Mouse (Mus musculus): ENCODE measurements around the gene Bcl7c. TPM values are rescaled to one million over a fixed set of nuclear protein-coding genes. Genes with fewer than 3 reads are reported as not detected.

Gene Bcl7c
- polyA plus RNA-seq, 1 experiment from 2014 or later: 52.2 TPM

- 77% methylated on average over 9 of the region's 9 CpGs for WGBS
- peak; percentile 79; the same call in 1 of the 2 replicates for ATAC-seq
- Histone ChIP-seq H3K9me3 (no peaks in the 10 kb centered on the region), H3K4me3 (replicated peaks) (no peak overlapping the region), H3K27me3 (no peaks in the 10 kb centered on the region), H3K36me3 (no peaks in the 10 kb centered on the region), H3K4me1 (replicated peaks) (peaks cover 6% of the 10 kb centered on the region), H3K9ac (replicated peaks) (peak overlapping the region; percentile 24; the same call in 1 of the 2 replicates), H3K4me2 (replicated peaks) (no peak overlapping the region), H3K27ac (peak overlapping the region; percentile 54)
These were observed 33.3 kb downstream of the Bcl7c start for GRCm38 (mm10) chr7:127675391-127675811.

GRCm38 (mm10) chr7:127674977-127675376, 33.8 kb downstream of the Bcl7c start:
- no peaks in the 10 kb centered on the region for H3K36me3 ChIP-seq
- no peaks in the 10 kb centered on the region for H3K27me3 ChIP-seq
- no peak overlapping the region for H3K4me3 ChIP-seq (replicated peaks)
- H3K27ac ChIP-seq: peak overlapping the region; percentile 54
- no peaks in the 10 kb centered on the region for H3K9me3 ChIP-seq
- no peak overlapping the region for H3K4me2 ChIP-seq (replicated peaks)
- H3K9ac ChIP-seq (replicated peaks): peak overlapping the region; percentile 24; the same call in 1 of the 2 replicates
- peaks cover 6% of the 10 kb centered on the region for H3K4me1 ChIP-seq (replicated peaks)
- peak; percentile 88 for ATAC-seq
- WGBS: under 1% methylated on average over 5 of the region's 5 CpGs

GRCm38 (mm10) chr7:127672776-127673175, 36.0 kb downstream of the Bcl7c start:
- H3K36me3 ChIP-seq: no peaks in the 10 kb centered on the region
- 83% methylated on average over 4 of the region's 4 CpGs for WGBS

GRCm38 (mm10) chr7:127671880-127672774, 36.6 kb downstream of the Bcl7c start:
- peaks cover 6% of the 10 kb centered on the region for H3K4me1 ChIP-seq (replicated peaks)
- WGBS: 89% methylated on average over 11 of the region's 11 CpGs

More at GRCm38 (mm10) chr7:127672776-127673175, 36.0 kb downstream of the Bcl7c start:
- Histone ChIP-seq H3K4me2 (replicated peaks) (no peak overlapping the region), H3K9me3 (no peaks in the 10 kb centered on the region), H3K9ac (replicated peaks) (no peak overlapping the region), H3K4me1 (replicated peaks) (peaks cover 6% of the 10 kb centered on the region), H3K27me3 (no peaks in the 10 kb centered on the region), H3K4me3 (replicated peaks) (no peak overlapping the region), H3K27ac (no peak overlapping the region)
- ATAC-seq: no peak

GRCm38 (mm10) chr7:127667171-127667570, 41.6 kb downstream of the Bcl7c start:
- no peaks in the 10 kb centered on the region for H3K9me3 ChIP-seq
- WGBS: 87% methylated on average over 8 of the region's 8 CpGs
- H3K4me2 ChIP-seq (replicated peaks): no peak overlapping the region
- peaks cover 28% of the 10 kb centered on the region for H3K36me3 ChIP-seq
- no peak overlapping the region for H3K27ac ChIP-seq
- H3K9ac ChIP-seq (replicated peaks): no peak overlapping the region
- H3K4me1 ChIP-seq (replicated peaks): no peaks in the 10 kb centered on the region
- H3K27me3 ChIP-seq: no peaks in the 10 kb centered on the region
- ATAC-seq: no peak
- H3K4me3 ChIP-seq (replicated peaks): no peak overlapping the region

More at GRCm38 (mm10) chr7:127671880-127672774, 36.6 kb downstream of the Bcl7c start:
- no peak overlapping the region for H3K4me2 ChIP-seq (replicated peaks)
- no peaks in the 10 kb centered on the region for H3K9me3 ChIP-seq
- no peaks in the 10 kb centered on the region for H3K27me3 ChIP-seq
- H3K9ac ChIP-seq (replicated peaks): no peak overlapping the region
- H3K36me3 ChIP-seq: no peaks in the 10 kb centered on the region
- ATAC-seq: no peak
- H3K27ac ChIP-seq: no peak overlapping the region
- no peak overlapping the region for H3K4me3 ChIP-seq (replicated peaks)

- no peaks in the 10 kb centered on the region for H3K9me3 ChIP-seq
- no peak overlapping the region for H3K4me2 ChIP-seq (replicated peaks)
- H3K4me1 ChIP-seq (replicated peaks): no peaks in the 10 kb centered on the region
- H3K27me3 ChIP-seq: no peaks in the 10 kb centered on the region
- no peak for ATAC-seq
- H3K36me3 ChIP-seq: peaks cover 28% of the 10 kb centered on the region
- 89% methylated on average over 13 of the region's 13 CpGs for WGBS
- H3K4me3 ChIP-seq (replicated peaks): no peak overlapping the region
- no peak overlapping the region for H3K27ac ChIP-seq
- H3K9ac ChIP-seq (replicated peaks): no peak overlapping the region
These were observed 42.1 kb downstream of the Bcl7c start for GRCm38 (mm10) chr7:127666679-127667078.

GRCm38 (mm10) chr7:127666066-127666654, 42.6 kb downstream of the Bcl7c start:
- 95% methylated on average over 6 of the region's 6 CpGs for WGBS

GRCm38 (mm10) chr7:127662926-127663325, 45.8 kb downstream of the Bcl7c start:
- no peak for ATAC-seq
- 90% methylated on average over 6 of the region's 6 CpGs for WGBS
- H3K9me3 ChIP-seq: no peaks in the 10 kb centered on the region
- H3K9ac ChIP-seq (replicated peaks): no peak overlapping the region
- no peak overlapping the region for H3K27ac ChIP-seq
- no peaks in the 10 kb centered on the region for H3K4me1 ChIP-seq (replicated peaks)
- H3K27me3 ChIP-seq: no peaks in the 10 kb centered on the region
- H3K4me3 ChIP-seq (replicated peaks): no peak overlapping the region
- peaks cover 32% of the 10 kb centered on the region for H3K36me3 ChIP-seq
- H3K4me2 ChIP-seq (replicated peaks): no peak overlapping the region

More at GRCm38 (mm10) chr7:127666066-127666654, 42.6 kb downstream of the Bcl7c start:
- H3K4me2 ChIP-seq (replicated peaks): no peak overlapping the region
- peaks cover 28% of the 10 kb centered on the region for H3K36me3 ChIP-seq
- H3K4me1 ChIP-seq (replicated peaks): no peaks in the 10 kb centered on the region
- H3K27ac ChIP-seq: no peak overlapping the region
- no peak overlapping the region for H3K4me3 ChIP-seq (replicated peaks)
- H3K9me3 ChIP-seq: no peaks in the 10 kb centered on the region
- ATAC-seq: no peak
- H3K9ac ChIP-seq (replicated peaks): no peak overlapping the region
- no peaks in the 10 kb centered on the region for H3K27me3 ChIP-seq

- H3K27me3 ChIP-seq: no peaks in the 10 kb centered on the region
- H3K9ac ChIP-seq (replicated peaks): no peak overlapping the region
- no peak overlapping the region for H3K27ac ChIP-seq
- H3K4me3 ChIP-seq (replicated peaks): no peak overlapping the region
- H3K9me3 ChIP-seq: no peaks in the 10 kb centered on the region
- WGBS: 86% methylated on average over 6 of the region's 6 CpGs
- no peak for ATAC-seq
- H3K36me3 ChIP-seq: peaks cover 32% of the 10 kb centered on the region
- no peak overlapping the region for H3K4me2 ChIP-seq (replicated peaks)
- no peaks in the 10 kb centered on the region for H3K4me1 ChIP-seq (replicated peaks)
These were observed 46.9 kb downstream of the Bcl7c start for GRCm38 (mm10) chr7:127661833-127662232.

- 85% methylated on average over 3 of the region's 3 CpGs for WGBS
- no peaks in the 10 kb centered on the region for H3K9me3 ChIP-seq
- peaks cover 23% of the 10 kb centered on the region for H3K36me3 ChIP-seq
- H3K4me3 ChIP-seq (replicated peaks): no peak overlapping the region
- ATAC-seq: no peak
- no peak overlapping the region for H3K4me2 ChIP-seq (replicated peaks)
- no peak overlapping the region for H3K27ac ChIP-seq
- no peaks in the 10 kb centered on the region for H3K27me3 ChIP-seq
- no peak overlapping the region for H3K9ac ChIP-seq (replicated peaks)
- no peaks in the 10 kb centered on the region for H3K4me1 ChIP-seq (replicated peaks)
These were observed 47.9 kb downstream of the Bcl7c start for GRCm38 (mm10) chr7:127660882-127661281.

GRCm38 (mm10) chr7:127656946-127657345, 51.8 kb downstream of the Bcl7c start:
- peaks cover 3% of the 10 kb centered on the region; the same call in 1 of the 2 replicates for H3K4me1 ChIP-seq (replicated peaks)
- no peak overlapping the region for H3K4me2 ChIP-seq (replicated peaks)
- no peak overlapping the region for H3K27ac ChIP-seq
- WGBS: 32% methylated on average over 4 of the region's 4 CpGs
- no peaks in the 10 kb centered on the region for H3K27me3 ChIP-seq
- H3K9ac ChIP-seq (replicated peaks): no peak overlapping the region
- H3K4me3 ChIP-seq (replicated peaks): no peak overlapping the region
- peaks cover 4% of the 10 kb centered on the region; the same call in 1 of the 2 replicates for H3K36me3 ChIP-seq
- no peaks in the 10 kb centered on the region for H3K9me3 ChIP-seq
- ATAC-seq: no peak

GRCm38 (mm10) chr7:127654318-127654717, 54.4 kb downstream of the Bcl7c start:
- Histone ChIP-seq H3K9me3 (no peaks in the 10 kb centered on the region), H3K9ac (replicated peaks) (no peak overlapping the region), H3K27me3 (no peaks in the 10 kb centered on the region), H3K4me3 (replicated peaks) (no peak overlapping the region), H3K27ac (no peak overlapping the region), H3K36me3 (no peaks in the 10 kb centered on the region), H3K4me1 (replicated peaks) (peaks cover 3% of the 10 kb centered on the region; the same call in 1 of the 2 replicates), H3K4me2 (replicated peaks) (no peak overlapping the region)
- no peak for ATAC-seq
- 74% methylated on average over 10 of the region's 10 CpGs for WGBS

Data from midbrain, embryonic 13.5 days (tissue).